Mouse (Mus musculus): ENCODE measurements at regions not wholly inside any gene's neighbourhood (a gene's known extent, or its start where the extent isn't known, plus 50 kb on each side); places are given as distances from the start of the nearest gene placed in this dataset.
A peak's percentile ranks its signal among the peaks of the same experiment; 100 is the strongest.

DNA sequence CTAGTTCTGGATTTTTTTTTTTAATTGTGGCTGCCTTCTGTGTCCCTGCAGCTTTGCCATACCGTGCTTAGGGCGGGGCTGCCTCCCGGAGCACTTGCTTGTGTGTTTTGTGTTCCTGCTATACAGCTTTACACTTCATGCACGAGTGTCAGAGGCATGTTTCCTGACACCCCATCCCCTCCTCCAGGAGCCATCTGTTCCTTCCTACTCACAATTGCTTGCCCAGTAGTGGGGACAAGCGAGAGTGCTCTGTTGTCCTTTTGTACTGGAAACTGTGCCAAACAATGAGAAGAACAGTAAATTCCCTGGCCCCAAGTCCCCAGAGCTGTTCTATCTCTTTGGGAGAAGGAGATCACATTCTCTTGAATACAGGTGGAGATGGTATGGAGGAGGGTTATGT, 53.5 kb downstream of the Csf2 start:
- DNase-seq (ENCODE audit: low spot score in 2 of 2): peak; percentile 21 to 47

DNA sequence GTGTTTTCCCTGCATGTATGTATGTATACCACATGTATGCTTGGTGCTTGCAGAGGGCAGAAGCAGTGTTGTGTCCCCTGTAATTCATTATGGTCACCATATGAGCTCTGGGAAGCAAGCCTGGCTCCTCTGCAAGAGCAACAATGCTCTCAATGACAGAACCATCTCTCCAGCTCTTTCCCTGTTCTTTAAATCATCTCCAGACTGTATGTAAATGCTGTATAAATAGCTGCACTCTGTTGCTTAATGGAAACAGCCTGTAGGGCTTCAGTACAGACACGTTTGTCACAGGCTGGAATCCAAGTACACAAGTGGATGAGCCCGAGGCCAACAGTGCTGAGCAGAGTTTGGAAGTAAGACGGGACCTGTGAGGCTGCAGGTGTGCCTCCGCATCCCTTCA, 54.7 kb downstream of the Csf2 start:
- no peak for DNase-seq (ENCODE audit: low spot score in 2 of 2)

DNA sequence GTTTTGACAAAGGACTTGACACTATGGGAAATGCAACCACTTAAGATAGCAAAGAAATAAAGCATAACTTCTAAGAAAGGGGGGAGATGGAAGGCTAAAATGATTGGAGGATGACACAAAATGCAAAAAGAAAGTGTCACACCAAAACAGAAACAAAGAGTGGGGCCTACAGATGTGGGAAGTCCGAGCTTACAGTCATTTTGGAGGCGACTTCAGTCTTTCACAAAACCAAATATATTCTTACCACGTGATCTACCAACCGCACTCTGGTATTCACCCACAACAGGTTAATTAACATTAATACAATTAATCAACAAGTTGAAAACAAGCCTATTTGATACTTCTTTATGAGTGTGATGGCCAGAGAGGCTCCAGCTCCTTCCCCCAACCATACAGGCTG, 57.2 kb downstream of the Csf2 start:
- DNase-seq (ENCODE audit: low spot score in 2 of 2): no peak

DNA sequence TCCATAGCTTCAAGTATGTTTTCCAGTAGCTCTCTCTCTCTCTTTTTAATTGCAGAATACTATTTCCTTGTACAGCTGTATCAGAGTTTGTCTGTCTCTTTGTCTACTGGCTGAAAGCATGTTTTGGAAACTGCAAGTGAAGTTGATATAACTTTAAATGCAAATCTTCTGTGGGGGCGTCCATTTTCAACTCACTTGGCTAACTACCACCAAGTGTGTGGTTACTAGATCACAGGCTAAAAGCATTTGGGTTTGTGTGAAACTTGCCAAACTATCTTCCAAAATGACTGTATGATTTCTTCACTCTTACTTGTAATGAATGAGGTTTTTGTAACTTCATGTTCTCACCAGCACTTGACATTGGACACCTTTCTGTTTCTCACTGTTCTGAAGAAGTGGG, 61.6 kb downstream of the Csf2 start:
- DNase-seq (ENCODE audit: low spot score in 2 of 2): peak in 1 of 2 experiments; percentile 2

DNA sequence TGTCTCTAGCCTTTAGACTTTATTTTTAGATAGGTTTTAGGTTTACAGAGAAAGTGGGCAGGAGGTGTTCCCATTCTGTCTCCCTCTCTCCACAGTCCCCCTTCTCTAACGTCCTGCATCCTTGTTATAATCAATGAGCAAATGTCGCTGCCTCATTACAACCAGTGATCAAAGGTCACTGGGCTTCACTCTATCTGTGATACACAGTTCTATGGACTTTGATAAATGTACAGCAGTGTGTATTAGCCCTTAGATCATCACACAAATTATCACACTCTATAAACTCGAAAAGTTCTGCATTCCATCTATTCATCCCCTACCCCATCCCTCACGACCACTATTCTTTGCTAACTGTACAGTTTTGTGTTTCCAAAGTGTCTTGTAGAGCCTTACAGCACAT, 62.1 kb downstream of the Csf2 start:
- no peak for DNase-seq (ENCODE audit: low spot score in 2 of 2)

DNA sequence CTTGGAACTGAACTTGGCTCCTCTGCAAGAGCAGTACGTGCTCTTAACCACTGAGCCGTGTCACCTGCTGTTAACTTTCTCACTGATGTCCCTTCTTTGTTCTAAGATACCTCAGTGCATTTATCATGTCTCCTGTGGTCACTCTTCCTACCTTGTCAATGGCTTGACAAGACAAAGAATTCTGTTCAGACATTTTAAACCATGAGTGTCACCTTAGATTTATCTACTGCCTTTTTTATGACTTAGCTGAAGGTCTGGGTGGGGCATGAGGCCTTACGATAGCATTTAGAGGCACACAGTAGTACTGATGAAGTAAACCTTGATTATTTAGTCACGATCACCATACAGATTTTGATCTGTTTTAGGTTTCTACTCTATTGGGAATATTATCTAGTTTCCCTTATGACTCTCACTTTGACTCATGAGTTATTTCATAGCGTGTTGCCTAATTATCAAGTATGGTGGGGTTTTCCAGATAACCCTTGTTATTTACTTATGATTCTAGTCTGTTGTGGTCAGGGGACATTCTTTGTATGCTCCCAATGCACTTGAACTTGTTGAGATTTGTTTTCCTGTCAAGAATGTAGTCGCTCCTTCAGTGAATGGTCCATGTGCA, 63.6 kb downstream of the Csf2 start:
- no peak for DNase-seq (ENCODE audit: low spot score in 2 of 2)

DNA sequence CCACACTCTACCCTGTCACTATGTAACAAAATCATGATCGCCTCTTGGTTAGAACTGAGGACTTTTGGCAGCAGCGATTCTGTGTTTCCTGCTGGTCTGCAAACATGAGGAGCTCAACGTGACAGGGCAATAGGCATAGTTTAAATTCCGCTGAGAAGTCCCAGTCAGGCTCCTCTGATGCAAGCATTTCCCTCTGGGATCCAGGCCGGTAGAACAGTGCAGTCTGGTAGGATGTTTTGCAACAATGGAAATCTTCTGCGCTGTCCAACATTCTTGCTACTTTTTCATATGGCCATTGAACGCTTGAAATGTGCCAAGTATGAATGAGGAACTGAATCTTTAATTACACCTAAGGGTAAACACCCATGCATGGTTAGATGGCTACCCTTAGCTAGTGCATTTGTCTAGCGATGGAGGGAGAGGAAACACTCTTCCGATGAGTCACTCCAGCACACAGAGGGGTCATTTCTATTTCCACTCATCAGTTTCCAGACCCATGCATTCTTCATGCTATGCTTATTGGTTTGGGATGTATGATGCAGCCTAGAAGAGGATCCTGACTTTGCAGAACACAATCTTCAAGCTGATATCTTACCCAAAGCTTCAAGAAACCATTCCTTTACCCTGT, 67.7 kb downstream of the Csf2 start:
- no peak for DNase-seq (ENCODE audit: low spot score in 2 of 2)
